Mouse (Mus musculus) liver, embryonic 16.5 days (tissue): Measurements from ENCODE around the gene Fgf9. TPM values are rescaled to one million over a fixed set of nuclear protein-coding genes. Genes with fewer than 3 reads are reported as not detected.

Source experiments
- ATAC-seq: fragments of 200-750 bp; cut with Nextera tagmentation; 2 replicates; pipeline ENCODE4 v1.8.0; 2017; ENCODE audit warnings: low read depth, mild to moderate bottlenecking, moderate number of reproducible peaks, moderate library complexity
- H3K27ac ChIP-seq: fragments of 300-500 bp; sonication (generic); 2 replicates; pipeline ENCODE4 v1.5.1; 2014; ENCODE audit warnings: mild to moderate bottlenecking, low read length
- H3K27me3 ChIP-seq: fragments of 300-500 bp; sonication (generic); 2 replicates; pipeline ENCODE4 v1.6.1; 2014; ENCODE audit warnings: low read depth, low read length, mixed read lengths; ENCODE audit not compliant: control insufficient read depth, insufficient read depth
- H3K36me3 ChIP-seq: fragments of 300-500 bp; sonication (generic); 2 replicates; pipeline ENCODE4 v1.6.1; 2014; ENCODE audit warnings: mild to moderate bottlenecking; ENCODE audit not compliant: control insufficient read depth, insufficient read depth
- H3K4me1 ChIP-seq: fragments of 300-500 bp; sonication (generic); 2 replicates; pipeline ENCODE4 v1.6.1; 2014; ENCODE audit warnings: low read depth, low read length, mixed read lengths; ENCODE audit not compliant: control insufficient read depth
- H3K4me2 ChIP-seq: fragments of 300-500 bp; sonication (generic); 2 replicates; pipeline ENCODE4 v1.6.1; 2014; ENCODE audit warnings: low read depth, low read length, mixed read lengths
- H3K4me3 ChIP-seq: fragments of 300-500 bp; sonication (generic); 2 replicates; pipeline ENCODE4 v1.5.1; 2014; ENCODE audit warnings: low read depth, mild to moderate bottlenecking, low read length
- H3K9ac ChIP-seq: fragments of 300-500 bp; sonication (generic); 2 replicates; pipeline ENCODE4 v1.6.1; 2014; ENCODE audit warnings: low read depth, low read length
- H3K9me3 ChIP-seq: fragments of 300-500 bp; sonication (generic); replicated peaks from 2 replicates; pipeline ENCODE4 v1.6.1; 2016; ENCODE audit warnings: low read length; ENCODE audit not compliant: control insufficient read depth
- WGBS: fragments of 180-500 bp; shearing (Covaris S2); extraction: QIAGEN DNeasy Blood & Tissue Kit; methylation state at CpG from one replicate; pipeline ENCODE4 v1.1.7; 2014; ENCODE audit not compliant: insufficient replicate concordance; 5-methylcytosine and 5-hydroxymethylcytosine counted together
- polyA plus RNA-seq: library from polyadenylated mRNA; unstranded; fragments of >200 nt; fragmentation: Nextera tagmentation; extraction: Ambion mirVana; gene quantifications from 2 replicates; pipeline ENCODE4 v1.2.1, GENCODE M21; 2015

The Fgf9 gene
- polyA plus RNA-seq, 1 experiment from 2014 or later, result 0.45 TPM

- Histone ChIP-seq H3K4me2 (no peak overlapping the region), H3K36me3 (no peaks in the 10 kb centered on the region), H3K4me1 (no peaks in the 10 kb centered on the region), H3K9ac (no peak overlapping the region), H3K4me3 (no peak overlapping the region), H3K9me3 (no peaks in the 10 kb centered on the region), H3K27me3 (no peaks in the 10 kb centered on the region), H3K27ac (no peak overlapping the region)
- no peak for ATAC-seq
- 75% methylated on average over 9 of the region's 9 CpGs for WGBS
These were observed 39.3 kb downstream of the Fgf9 start for GRCm38 (mm10) chr14:58109601-58110000.

DNA sequence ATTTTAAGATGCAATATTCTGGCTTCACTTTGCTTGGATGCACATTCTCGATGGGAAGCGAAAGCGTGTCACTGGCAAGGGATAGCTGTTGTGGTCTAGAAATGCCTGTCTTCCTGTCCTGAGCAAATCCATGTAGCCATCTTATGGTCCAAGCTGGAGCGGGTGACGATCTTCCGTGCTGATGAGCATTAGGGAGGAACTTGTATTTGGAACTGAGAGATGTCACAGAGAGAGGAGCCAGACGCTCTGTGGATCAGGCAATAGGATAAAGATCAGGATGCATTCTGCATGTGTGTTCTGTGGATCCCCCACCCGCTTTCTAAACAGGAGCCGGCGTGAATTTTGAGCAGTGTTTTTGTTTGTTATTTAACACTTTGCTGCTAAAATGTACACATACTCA lies 41.2 kb downstream of the Fgf9 start:
- Histone ChIP-seq H3K27me3 (no peaks in the 10 kb centered on the region), H3K4me2 (no peak overlapping the region), H3K27ac (no peak overlapping the region), H3K9me3 (no peaks in the 10 kb centered on the region), H3K9ac (no peak overlapping the region), H3K4me3 (no peak overlapping the region), H3K4me1 (no peaks in the 10 kb centered on the region), H3K36me3 (no peaks in the 10 kb centered on the region)
- 72% methylated on average over 10 of the region's 10 CpGs for WGBS
- no peak for ATAC-seq

- no peak for ATAC-seq
- no peak overlapping the region for H3K4me3 ChIP-seq
- H3K9ac ChIP-seq, result no peak overlapping the region
- no peaks in the 10 kb centered on the region for H3K9me3 ChIP-seq
- no peaks in the 10 kb centered on the region for H3K36me3 ChIP-seq
- H3K27ac ChIP-seq, result no peak overlapping the region
- no peak overlapping the region for H3K4me2 ChIP-seq
- no peaks in the 10 kb centered on the region for H3K27me3 ChIP-seq
- WGBS, result 47% methylated on average over 3 of the region's 3 CpGs
- H3K4me1 ChIP-seq, result no peaks in the 10 kb centered on the region
These were observed 42.0 kb downstream of the Fgf9 start for GRCm38 (mm10) chr14:58112341-58112740.

GRCm38 (mm10) chr14:58113180-58113579 lies 42.8 kb downstream of the Fgf9 start:
- Histone ChIP-seq H3K4me2 (no peak overlapping the region), H3K36me3 (no peaks in the 10 kb centered on the region), H3K4me1 (no peaks in the 10 kb centered on the region), H3K4me3 (no peak overlapping the region), H3K27ac (no peak overlapping the region), H3K27me3 (no peaks in the 10 kb centered on the region), H3K9me3 (no peaks in the 10 kb centered on the region), H3K9ac (no peak overlapping the region)
- 45% methylated on average over 6 of the region's 6 CpGs for WGBS
- ATAC-seq, result no peak

- Histone ChIP-seq H3K36me3 (no peaks in the 10 kb centered on the region), H3K27ac (no peak overlapping the region), H3K9me3 (no peaks in the 10 kb centered on the region), H3K4me2 (no peak overlapping the region), H3K4me1 (no peaks in the 10 kb centered on the region), H3K4me3 (no peak overlapping the region), H3K9ac (no peak overlapping the region), H3K27me3 (no peaks in the 10 kb centered on the region)
- ATAC-seq, result no peak
- WGBS, result 66% methylated on average over 2 of the region's 2 CpGs
These were observed 43.8 kb downstream of the Fgf9 start for GRCm38 (mm10) chr14:58114146-58114545.

DNA sequence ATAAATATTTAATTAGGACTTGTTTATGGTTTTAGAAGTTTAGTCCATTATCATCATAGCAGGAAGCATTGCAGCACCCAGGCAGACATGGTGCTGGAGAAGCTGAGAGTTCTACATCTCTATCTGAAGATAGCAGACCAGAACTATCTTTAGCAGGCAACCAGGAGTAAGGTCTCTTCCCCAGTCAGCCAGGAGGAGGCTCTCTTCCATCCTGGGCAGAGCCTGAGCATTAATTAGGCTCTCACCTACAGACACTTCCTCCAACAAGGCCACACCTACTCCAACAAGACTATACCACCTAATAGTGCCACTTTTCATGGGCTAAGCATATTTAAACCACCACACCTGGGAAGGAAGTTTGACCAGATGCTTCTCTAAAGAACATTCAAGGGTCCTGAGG lies 54.3 kb downstream of the Fgf9 start:
- Histone ChIP-seq H3K9me3 (no peaks in the 10 kb centered on the region), H3K4me3 (no peak overlapping the region)

GRCm38 (mm10) chr14:58126508-58126907 lies 56.2 kb downstream of the Fgf9 start:
- Histone ChIP-seq H3K9me3 (no peaks in the 10 kb centered on the region), H3K4me3 (no peak overlapping the region), H3K27me3 (no peaks in the 10 kb centered on the region), H3K27ac (no peak overlapping the region), H3K4me1 (no peaks in the 10 kb centered on the region), H3K4me2 (no peak overlapping the region), H3K9ac (no peak overlapping the region), H3K36me3 (no peaks in the 10 kb centered on the region)
- WGBS, result 69% methylated on average over 10 of the region's 10 CpGs
- no peak for ATAC-seq

More for the DNA sequence above, 54.3 kb downstream of the Fgf9 start:
- Histone ChIP-seq H3K4me2 (no peak overlapping the region), H3K4me1 (no peaks in the 10 kb centered on the region), H3K9ac (no peak overlapping the region), H3K36me3 (no peaks in the 10 kb centered on the region), H3K27me3 (no peaks in the 10 kb centered on the region), H3K27ac (no peak overlapping the region)
- ATAC-seq, result no peak

DNA sequence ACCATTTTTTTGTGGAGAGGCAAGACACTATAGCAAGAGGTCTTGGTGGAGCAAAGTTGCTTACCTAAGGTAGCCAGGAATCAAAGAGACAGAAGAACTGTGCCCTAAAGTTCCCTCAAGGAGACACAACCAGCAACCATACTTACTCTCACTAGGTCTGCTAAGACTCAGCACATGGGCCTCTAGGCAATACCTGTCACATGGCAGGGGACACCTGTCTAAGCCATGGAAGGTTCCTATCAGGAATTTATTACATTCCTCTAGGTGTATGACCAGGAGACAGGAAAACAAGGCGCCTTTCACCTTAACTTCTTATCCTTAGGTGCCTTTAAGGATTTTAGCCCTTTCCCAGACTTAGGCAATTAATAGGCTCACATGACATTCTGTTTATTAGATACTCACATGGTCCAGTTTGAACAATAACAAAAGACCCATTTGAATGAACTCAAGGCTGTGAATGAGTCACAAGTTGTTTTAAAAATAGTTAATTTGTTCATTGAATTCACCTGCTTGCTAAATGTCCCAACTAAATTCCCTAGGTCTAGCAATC lies 69.2 kb downstream of the Fgf9 start:
- no peak overlapping the region for H3K27ac ChIP-seq
- no peaks in the 10 kb centered on the region for H3K4me1 ChIP-seq
- 55% methylated on average over 1 of the region's 1 CpGs for WGBS
- no peak overlapping the region for H3K4me2 ChIP-seq
- no peaks in the 10 kb centered on the region for H3K36me3 ChIP-seq
- no peaks in the 10 kb centered on the region for H3K9me3 ChIP-seq
- H3K9ac ChIP-seq, result no peak overlapping the region
- no peak overlapping the region for H3K4me3 ChIP-seq
- no peak for ATAC-seq
- H3K27me3 ChIP-seq, result no peaks in the 10 kb centered on the region

GRCm38 (mm10) chr14:58149637-58150470 lies 79.5 kb downstream of the Fgf9 start:
- ATAC-seq, result no peak
- Histone ChIP-seq H3K4me2 (no peak overlapping the region), H3K9ac (no peak overlapping the region), H3K9me3 (no peaks in the 10 kb centered on the region), H3K27ac (no peak overlapping the region), H3K36me3 (no peaks in the 10 kb centered on the region), H3K27me3 (no peaks in the 10 kb centered on the region), H3K4me1 (no peaks in the 10 kb centered on the region), H3K4me3 (no peak overlapping the region)
- WGBS, result 65% methylated on average over 23 of the region's 23 CpGs
